Mouse (Mus musculus) right cerebral cortex, adult 2 months (tissue): ENCODE results near the gene Zfp27.

ENCODE experiments used
- DNase-seq, 2 experiments: peaks; one replicate each; pipeline ENCODE4 v3.0.0; 2021 to 2022; ENCODE audit warnings: low spot score in 2 of 2

Gene Zfp27

DNA sequence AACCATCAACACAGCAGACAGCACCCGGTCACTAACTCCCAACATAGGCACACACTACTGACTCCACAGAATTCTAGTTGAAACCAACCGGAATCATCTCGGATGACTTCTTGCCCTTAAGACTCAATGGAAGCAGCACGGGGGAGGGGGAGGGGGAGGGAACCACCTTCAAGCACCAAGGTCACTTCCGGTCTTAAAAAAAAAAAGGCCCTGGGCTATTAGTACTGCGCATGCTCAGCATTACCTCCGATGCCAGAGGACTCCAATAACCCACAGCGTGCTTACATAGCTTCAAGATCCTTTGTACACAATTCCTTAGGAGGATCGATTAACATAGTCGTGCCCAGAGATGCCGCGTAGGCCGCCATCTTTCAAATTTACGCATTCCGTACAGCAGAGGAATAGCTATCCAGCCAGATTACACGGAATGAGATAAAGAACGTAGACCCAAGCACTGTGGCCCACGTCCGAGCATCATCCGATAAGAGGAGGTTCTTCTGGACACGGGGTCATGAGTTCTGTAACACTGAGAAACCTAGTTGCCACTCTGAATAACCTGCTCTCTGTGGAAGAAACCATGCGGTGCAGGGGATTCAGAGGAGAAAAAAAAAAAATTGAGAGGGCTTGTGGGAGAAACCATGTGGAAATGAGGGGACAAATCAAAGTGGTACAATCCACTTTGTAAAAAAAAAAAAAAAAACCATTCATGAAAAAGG is at the start of gene Zfp27:
Zfp27 (minus strand) TSS at position 607 of the 716 bp plus-strand sequence.
- peak; percentile 69 to 79 for DNase-seq

DNA sequence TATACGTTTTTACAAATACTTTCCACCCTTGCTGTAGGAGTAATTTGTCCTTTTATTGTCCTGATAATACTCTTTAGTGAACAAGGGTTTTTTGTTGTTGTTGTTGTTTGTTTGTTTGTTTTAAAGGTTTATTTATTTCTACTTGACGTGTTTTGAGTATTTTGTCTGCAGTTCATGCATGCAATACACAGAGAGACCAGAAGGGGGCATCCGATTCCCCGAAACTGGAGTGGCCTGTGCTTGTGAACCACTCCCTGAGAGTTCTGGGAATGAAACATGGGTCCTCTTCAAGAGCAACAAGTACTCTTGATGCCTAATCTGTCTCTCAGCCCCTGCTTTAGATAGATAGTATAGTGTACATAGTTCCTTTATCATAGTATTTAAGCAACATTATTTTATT is 48.4 kb upstream of the Zfp27 start:
- peak in 1 of 2 experiments; percentile 34 for DNase-seq

DNA sequence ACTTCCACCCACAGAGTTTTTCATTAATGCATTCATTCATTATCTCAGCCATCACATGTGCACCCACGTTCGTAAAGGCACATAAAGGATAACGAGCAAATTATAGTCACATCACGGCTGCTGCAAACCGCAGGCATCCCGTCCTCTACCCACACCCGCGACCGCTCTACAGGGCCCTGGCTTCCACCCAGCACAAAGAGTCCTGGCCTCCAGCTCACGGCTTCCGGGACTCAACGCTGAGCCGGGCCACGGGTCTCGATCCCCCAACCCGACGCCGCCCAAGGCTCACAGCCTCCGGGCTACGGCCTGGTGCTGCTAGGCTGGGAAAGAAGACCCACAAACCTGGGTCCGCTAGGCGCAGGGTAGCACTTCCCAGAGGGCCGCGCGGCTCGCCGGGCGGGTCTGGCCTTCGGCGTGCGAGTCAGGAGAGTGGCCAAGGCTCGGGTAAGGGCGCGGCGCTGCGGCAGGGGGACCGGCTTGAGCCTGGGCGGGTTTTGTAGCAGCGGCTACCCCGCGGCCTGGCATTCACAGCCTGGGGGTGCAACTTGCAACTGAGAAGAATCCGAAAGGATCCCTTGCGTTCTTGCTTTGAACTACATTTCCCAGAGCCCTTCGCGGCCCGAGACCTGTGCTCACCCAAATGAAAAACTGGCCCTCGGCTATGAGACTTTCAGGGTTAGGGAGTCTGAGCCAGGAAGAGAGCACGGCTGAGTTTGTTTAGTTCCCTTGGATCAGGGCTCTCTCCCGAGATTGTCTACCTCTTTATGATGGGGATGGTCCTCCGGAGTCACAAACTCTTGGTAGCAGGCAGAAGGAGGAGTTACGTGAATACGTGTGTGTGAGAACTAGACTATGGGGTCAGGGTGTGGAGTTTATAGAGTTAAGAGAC is 47.4 kb upstream of the Zfp27 start, which contains the start of gene Zfp74:
Zfp74 (minus strand) TSS at position 577 of the 889 bp plus-strand sequence.
- peak; percentile 85 to 87 for DNase-seq

DNA sequence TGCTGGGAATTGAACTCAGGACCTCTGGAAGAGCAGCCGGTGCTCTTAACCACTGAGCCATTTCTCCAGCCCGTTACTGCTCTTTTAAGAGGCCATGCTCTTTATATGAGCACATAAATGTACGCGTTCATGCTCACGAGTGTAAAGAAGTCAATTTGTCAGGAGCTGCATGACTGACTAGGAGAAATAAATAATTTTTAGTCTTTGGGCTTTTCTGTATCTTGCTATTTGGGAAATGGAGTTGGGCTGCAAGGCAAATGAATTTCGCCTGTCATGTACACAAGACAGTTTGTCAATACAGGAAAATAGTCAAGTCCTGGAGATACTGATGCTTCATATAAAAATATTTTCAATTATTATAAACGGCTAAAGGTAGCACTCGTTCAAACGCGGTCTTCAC is 46.7 kb upstream of the Zfp27 start:
- DNase-seq: no peak

DNA sequence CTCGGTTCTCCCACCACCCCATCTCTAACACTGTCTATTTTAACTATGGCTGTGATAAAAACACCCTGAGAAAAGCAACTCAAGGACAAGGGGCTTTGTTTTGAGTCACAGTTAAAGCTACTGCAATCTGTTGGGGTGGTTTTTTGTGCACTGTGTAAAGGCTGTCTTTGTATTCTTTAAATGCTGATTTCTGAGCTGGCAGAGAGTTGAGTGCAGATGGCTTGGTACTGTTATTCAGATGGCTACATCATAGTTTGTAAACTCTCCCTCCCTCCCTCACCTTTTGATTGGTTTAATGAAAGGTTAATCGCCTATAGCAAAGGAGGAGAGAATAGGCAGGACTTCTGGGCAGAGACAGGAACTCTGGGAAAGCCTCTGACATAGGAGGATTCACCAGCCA is 37.8 kb upstream of the Zfp27 start:
- no peak for DNase-seq

DNA sequence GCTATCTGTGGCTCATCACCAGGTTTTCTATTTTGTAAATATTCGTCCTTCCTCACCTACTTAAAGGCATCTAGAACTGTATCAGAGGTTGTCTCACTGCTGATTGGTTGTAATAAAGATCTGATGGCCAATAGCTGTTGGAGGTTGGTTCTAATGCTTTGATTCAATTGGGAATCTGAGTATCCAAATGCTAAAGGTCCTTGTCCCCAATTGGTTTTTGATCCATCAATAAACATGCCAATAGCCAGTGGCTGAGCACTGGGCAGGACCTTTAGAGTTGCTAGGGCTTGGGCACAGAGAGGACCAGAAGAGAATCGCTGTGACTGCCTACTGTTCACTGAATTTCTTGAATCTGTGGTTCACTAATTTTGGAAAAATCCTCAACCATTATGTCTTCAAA is 37.3 kb upstream of the Zfp27 start:
- no peak for DNase-seq

DNA sequence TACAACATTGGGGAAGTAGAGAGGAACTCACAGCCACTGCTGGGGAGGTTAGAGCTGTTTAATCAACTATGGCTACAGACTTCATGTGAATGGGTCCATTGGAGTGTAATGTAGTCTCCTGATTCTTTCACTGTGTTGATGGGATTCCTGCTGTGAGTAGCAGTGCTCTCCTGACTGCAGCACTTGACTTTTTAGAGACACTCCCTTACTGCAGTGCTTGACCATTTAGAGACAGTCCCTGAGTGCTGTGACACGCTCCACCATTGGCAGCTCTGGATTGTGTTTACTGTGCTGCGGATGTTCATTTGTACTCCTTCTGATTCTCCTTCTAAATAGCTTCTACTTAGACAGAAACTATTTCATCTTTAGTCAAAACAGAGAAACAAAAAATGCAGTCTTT is 36.4 kb upstream of the Zfp27 start:
- no peak for DNase-seq

DNA sequence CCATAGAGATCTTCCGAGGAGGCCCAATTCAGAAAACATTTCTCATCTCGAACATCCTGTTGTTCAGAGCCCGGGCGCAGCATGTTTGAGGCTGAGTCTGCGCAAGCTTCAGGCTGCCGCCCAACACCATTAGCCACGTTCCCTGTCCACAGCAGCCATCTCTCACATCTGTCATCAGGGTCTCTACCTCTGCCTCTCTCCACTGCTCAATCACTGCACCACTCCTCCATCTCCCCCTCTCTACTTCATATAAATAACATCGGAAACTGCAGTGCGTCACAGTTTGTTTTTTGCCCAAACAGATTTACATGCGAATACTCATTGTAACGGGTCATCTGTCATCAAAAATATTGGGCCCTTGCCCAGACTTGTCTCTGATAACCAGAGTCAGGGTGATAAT is 34.7 kb upstream of the Zfp27 start:
- DNase-seq: no peak

DNA sequence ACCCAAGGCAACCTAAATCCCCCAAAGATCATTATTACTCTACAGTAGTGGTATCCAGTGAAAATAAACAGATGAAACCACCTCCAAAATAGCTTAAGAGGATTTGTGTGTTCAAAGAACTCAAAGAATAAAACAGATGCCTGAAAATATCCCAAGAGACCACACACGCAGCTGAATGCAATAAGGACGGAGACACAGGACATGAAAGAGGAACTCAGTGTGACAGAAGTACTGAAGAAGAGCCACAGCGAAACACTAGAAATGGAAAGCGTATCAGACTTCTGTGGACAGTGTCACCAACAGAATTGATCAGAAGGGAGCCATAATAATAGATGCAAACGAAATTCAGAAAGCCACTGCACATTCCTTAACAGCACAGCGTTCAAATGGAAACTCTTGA is 32.5 kb upstream of the Zfp27 start:
- DNase-seq: no peak

DNA sequence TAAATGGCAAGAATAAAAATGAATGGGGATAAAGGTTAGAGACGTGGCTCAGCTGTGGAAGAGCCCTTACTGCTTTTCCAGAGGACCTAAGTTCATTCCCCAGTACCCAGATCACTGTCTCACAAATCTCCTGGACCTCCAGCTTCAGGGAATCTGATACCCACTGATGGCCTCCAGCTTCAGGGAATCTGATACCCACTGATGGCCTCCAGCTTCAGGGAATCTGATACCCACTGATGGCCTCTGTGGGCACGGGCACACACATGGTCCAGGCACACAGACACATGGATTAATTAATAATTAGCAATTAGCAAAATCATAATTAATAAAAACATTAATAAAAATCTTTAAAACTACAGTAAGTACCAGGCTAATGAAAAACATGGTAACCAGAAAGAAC is 16.4 kb upstream of the Zfp27 start:
- no peak for DNase-seq

DNA sequence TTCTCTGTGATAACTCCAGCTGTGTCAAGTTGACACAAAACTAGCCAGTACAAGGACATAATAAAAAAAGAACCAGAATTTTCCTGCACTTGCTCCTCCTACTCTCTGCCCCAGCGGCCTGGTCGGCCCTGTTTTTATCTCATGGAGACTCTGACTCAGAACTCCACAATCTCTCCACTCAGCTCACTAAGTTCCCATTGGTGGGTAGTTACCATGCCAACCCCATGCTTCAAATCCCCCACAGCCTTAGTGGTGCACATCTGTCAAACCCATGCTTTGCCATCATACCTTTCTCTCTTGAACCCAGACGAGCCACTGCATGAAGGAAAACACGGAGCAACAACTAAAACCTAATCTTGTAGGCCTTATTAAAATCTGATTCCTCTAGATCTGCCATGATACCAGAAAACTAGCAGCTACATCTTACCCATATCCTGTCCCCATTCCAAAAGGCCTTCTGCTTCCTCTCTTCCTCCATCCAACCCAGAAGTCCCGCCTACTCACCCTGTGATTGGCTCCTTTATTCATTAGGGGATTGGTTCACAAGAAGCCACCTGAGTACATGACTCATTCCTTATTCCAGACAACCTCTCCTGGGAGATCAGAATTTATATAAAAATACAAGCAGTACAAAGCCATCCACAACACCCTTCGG is 15.2 kb upstream of the Zfp27 start:
- DNase-seq: peak in 1 of 2 experiments; percentile 18

DNA sequence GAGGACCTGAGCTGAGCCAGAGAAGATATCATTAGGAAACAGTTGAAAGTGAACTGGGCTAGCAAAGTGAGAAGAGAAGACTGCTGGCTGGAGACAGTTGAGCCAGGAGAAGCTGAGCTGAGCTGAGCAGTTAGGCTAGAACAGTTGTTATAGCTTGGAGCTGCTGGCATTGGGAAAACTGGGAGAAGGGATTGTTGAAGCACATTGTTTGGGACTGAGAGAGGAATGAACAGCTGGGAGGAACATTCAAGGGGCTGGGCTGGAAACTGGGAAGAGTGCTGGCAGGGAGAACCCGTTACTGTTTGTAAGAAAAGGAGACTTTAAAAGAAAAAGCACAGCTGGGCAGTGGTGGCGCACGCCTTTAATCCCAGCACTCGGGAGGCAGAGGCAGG is 11.7 kb upstream of the Zfp27 start:
- DNase-seq: no peak

DNA sequence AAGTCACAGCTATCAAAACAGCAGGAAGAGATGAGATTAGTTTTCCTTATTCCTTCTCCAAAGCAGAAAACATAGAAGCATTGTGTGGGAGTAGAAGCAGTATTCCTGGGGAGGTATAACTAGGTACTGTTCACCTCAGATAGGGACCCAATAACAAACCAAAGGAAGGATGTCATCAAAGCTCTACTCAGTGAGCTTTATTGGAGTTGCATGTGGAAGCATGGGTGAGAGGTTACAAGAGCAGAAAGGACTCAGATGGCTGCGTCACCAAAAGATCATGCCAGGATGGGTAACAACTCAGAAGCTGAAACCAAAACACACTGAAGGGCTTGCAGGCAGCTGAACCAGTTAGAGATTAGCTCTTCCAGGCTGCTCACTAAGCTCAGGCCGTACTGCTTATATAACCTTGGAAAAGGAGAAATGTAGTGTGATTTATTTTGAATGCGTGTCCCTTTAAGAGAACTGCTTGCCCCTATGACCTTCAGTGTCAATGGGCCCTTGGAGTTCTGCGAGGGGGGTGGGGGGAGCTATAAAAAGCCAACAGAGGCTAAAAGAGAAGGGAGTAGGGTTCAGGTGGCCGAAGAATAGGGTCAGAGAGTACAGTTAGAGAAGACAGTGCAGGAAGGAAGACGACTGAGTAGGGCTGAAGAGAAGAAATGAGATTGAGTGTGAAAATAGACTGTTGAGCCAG is 11.1 kb upstream of the Zfp27 start:
- no peak for DNase-seq

DNA sequence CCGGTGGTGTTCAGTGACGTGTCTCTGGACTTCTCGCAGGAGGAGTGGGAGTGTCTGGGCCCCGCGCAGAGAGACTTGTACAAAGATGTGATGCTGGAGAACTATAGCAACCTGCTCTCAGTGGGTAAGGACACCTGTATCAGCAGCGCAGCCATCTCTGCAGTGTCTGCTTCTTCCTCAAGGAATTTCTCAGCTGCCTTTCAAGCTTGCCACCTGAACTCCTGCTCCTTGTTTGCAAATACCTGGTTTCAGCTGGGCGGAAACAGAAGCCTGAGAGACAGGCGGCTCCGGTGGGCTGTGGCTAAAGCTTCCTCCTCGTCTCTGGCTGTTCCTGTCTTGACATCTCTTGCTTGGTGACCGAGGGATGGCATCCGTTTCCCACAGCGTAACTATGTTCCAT is 5.8 kb upstream of the Zfp27 start:
- DNase-seq: no peak

DNA sequence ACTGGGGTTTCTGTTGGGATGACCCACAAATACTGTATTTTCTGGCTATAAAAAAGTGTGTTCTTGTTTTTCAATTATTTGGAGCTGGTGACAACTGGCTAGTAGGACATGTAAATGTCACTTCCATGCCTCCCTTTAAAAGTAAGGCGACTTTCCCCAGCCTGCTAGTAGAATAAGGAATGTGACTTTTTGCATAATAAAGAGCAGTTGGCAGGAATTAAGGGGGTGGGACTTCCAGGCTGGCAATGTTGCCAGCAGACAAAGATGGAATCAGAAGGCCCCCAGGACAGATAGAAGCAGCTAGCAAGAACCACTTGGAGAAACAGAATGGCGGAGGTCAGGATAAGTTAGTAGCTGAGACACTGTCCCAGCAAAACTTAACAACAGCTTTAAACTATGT is 3.9 kb upstream of the Zfp27 start:
- DNase-seq: no peak

DNA sequence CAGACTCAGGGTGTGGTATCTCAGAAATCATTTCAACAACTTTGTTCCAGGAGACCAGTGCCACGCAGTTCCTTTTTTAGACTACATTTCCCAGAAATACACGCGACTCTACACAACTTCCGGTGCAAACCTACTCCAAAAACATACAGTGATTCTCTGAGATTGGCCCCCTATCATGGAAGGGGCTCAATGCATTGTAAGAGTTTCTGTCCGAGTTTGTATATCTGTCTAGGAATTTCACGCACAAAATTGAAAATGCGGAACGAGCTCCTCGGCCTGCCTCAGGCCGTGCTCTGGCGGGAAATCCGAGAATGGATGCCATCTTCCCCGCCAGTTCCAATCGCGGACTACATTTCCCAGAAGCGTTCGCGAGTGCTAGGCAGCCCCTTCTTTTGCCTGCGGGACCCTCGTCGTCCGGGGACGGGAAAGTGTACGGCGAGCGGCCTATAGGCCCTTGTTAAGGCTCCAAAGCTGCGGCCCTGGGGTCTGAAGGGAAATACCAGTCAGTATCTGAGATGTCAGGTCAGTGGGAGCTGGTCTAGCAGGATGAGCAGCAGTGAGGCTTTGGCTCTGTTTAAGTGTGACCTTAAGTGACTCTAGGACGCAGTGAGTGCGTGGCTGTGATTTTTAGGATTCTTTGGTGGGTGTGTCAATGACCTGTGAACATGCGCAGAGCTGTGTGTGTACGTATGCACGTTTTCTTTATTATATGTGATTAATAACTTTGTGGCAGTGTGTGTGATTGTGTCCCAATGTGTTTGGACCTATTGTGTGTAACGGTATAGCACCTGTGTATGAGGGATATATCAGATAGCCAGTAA is 2.0 kb upstream of the Zfp27 start, which contains the start of gene Zfp383:
Zfp383 (plus strand) TSS at position 94 of the 821 bp plus-strand sequence.
- peak; percentile 83 to 93 for DNase-seq

DNA sequence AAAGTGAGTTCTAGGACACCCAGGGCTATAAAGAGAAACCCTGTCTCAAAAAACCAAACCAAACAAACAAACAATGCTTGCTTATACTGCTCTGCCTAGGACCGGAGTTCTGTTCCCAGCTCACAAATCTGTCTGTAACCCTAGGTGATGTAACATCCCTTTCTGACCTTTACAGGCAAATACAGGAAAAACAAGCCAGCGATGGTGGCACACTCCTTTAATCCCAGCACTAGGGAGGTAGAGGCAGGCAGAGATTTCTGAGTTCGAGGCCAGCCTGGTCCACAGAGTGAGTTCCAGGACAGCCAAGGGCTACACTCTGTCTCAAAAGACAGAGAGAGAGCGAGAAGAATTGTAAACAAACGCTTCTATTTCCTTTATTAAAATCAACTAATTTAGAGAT is 834 bp upstream of the Zfp27 start:
- DNase-seq: no peak

DNA sequence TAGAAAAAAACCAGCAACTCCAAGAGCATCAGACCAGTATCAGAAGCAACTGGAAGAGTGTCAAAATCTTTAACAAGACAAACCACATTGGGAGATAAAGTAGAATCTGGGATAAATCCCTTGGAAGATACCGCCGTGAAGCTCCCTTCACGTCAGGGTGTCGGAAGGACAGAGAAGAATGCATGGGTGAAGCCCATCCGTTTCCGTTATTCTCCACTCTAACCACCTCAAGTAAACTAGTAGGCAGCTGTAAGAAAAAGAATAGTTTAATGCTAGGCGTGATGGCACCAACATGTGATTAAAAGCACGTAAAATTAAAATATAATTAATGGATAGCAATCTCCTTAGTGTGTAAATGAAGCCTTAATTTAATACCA is 298 bp upstream of the Zfp27 start:
- no peak for DNase-seq

DNA sequence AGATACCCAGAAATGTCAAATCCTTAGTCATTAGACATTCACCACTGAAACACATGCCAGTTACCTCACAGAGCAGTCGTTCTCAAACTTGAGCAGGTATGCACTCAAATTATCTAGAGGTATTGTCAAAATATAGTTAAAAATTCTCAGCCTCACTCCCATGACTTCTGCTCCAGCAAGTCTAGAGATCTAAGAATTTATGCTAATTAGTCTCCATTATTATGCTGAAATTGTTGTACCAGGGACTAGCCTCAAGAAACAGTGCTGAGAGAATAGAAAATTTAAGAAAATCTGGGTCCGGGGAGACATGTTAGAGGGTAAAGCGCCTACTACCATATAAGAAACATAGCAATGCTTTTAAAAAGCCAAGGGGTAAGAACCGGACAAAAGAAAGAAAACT is 2.3 kb downstream of the Zfp27 start:
- no peak for DNase-seq

DNA sequence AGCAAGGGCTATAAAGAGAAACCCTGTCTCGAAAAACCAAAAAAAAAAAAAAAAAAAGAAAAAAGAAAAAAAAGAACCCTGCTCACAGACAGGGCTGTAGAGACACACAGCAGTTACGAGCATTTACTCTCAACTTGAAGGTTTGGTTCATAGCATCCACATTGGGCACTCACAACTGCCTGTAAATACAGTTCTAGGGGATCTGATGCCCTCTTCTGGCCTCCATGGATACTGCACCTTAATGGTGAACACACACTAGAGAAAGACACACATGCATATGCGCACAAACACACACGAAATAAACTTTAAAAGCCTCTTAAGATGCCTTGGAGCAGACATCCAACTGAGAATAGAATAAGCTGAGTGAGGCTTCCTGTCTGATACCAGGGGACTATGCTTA is 8.0 kb downstream of the Zfp27 start:
- DNase-seq: no peak

DNA sequence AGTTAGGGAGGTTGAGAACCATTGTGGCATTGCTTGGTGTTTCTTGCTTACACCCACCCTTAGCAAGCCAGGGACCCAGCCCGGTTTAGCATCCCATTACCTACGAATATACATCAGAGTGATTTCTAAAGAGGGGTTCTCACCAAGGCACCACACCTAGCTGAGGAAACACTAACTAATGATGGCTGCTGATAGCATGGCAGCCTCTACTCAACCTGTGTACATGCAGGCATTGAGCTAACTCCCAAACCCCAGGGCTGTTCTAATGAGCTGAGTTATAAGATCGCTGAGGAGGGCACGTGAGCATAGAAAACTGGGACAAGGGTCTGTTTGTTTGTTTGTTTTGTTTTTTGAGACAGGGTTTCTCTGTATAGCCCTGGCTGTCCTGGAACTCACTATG is 13.6 kb downstream of the Zfp27 start:
- no peak for DNase-seq
